Mouse (Mus musculus) E14TG2a.4 (cell line): ENCODE results near the gene Dapk2.

Source experiments
- CTCF ChIP-seq: conservative IDR thresholded peaks from 2 replicates; pipeline ENCODE4 v1.5.1; 2014; ENCODE audit warnings: low read length
- NANOG ChIP-seq: IDR thresholded peaks from 2 replicates; pipeline ENCODE4 v1.6.1; 2014; ENCODE audit warnings: borderline replicate concordance, low read length, mixed read lengths
- POU5F1 ChIP-seq: IDR thresholded peaks from 2 replicates; pipeline ENCODE4 v1.6.1; 2014; ENCODE audit warnings: low read length, borderline replicate concordance

DNA sequence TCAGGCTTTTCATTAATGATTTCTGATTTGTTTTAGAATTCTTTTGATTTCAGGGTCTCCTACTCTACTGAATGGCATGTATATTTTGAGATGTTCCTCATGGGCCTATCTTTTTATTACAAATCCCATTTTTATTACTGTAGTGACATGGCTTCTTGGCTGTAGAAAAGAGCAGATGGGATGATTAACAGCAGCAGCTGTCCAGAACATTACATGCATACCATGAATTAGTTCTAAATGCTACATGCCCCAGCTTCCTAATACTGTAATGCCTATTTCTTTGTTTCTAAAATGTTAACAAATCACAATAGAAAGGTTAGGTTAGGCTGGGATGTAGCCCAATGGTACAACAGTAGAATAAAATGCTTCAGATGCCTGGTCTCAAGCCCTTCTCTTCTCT, 36.6 kb upstream of the Dapk2 start:
- TF ChIP-seq CTCF (no peak), NANOG (no peak), POU5F1 (no peak)
